Mouse (Mus musculus) hindbrain, embryonic 15.5 days (tissue): ENCODE data around the gene Pdlim1. TPM values are rescaled to one million over a fixed set of nuclear protein-coding genes. Genes with fewer than 3 reads are reported as not detected.
A peak's percentile ranks its signal among the peaks of the same experiment; 100 is the strongest.

Source experiments
- ATAC-seq: fragments of 200-750 bp; cut with Nextera tagmentation; 2 replicates; pipeline ENCODE4 v1.8.0; 2017; ENCODE audit warnings: low read depth, moderate number of reproducible peaks, moderate TSS enrichment; ENCODE audit not compliant: low FRiP score
- H3K27ac ChIP-seq: fragments of 300-500 bp; sonication (generic); replicated peaks from 2 replicates; pipeline ENCODE4 v1.5.1; 2015; ENCODE audit warnings: mild to moderate bottlenecking, inconsistent platforms
- H3K27me3 ChIP-seq: fragments of 300-500 bp; sonication (generic); 2 replicates; pipeline ENCODE4 v1.6.1; 2015; ENCODE audit warnings: control low read depth, inconsistent platforms
- H3K36me3 ChIP-seq: fragments of 300-500 bp; sonication (generic); 2 replicates; pipeline ENCODE4 v1.6.1; 2015; ENCODE audit warnings: control low read depth, inconsistent platforms
- H3K4me1 ChIP-seq: fragments of 300-500 bp; sonication (generic); replicated peaks from 2 replicates; pipeline ENCODE4 v1.6.1; 2015; ENCODE audit warnings: control low read depth, inconsistent platforms
- H3K4me2 ChIP-seq: fragments of 300-500 bp; sonication (generic); 2 replicates; pipeline ENCODE4 v1.6.1; 2015; ENCODE audit warnings: moderate library complexity, mild to moderate bottlenecking, inconsistent platforms
- H3K4me3 ChIP-seq: fragments of 300-500 bp; sonication (generic); 2 replicates; pipeline ENCODE4 v1.5.1; 2015; ENCODE audit warnings: mild to moderate bottlenecking, inconsistent platforms
- H3K9ac ChIP-seq: fragments of 300-500 bp; sonication (generic); 2 replicates; pipeline ENCODE4 v1.6.1; 2015; ENCODE audit warnings: inconsistent platforms
- H3K9me3 ChIP-seq: fragments of 300-500 bp; sonication (generic); 2 replicates; pipeline ENCODE4 v1.6.1; 2016; ENCODE audit warnings: control low read depth, inconsistent platforms
- WGBS: fragments of 180-500 bp; shearing (Covaris S2); methylation state at CpG from one replicate; pipeline ENCODE4 v1.1.7; 2015; 5-methylcytosine and 5-hydroxymethylcytosine counted together
- polyA plus RNA-seq: library from polyadenylated mRNA; unstranded; fragments of >200 nt; fragmentation: Nextera tagmentation; extraction: Ambion mirVana; gene quantifications from 2 replicates; pipeline ENCODE4 v1.2.1, GENCODE M21; 2015

The Pdlim1 gene
- polyA plus RNA-seq, 1 experiment from 2014 or later, result 9.7 TPM

DNA sequence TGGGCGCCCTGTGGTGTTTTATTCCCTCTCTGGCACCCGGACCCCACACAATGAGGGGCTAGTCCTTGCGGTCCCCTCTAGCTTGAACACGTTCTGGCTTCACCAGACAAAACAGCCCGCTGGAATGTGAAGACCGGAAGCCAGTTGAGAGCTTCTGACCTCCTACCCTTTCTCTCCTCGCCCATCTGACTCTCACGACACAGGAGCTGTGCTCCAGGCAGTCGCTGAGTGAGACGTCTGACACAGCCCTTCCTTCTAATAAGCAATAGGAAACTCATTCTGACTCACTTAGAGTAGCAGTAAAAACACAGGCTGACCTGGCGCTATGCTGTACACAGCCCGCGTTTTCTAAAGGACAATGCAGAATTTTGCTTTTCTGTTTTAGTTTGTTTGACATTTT, 17.9 kb downstream of the Pdlim1 start:
- H3K4me2 ChIP-seq, result no peak overlapping the region
- H3K36me3 ChIP-seq, result no peaks in the 10 kb centered on the region
- no peaks in the 10 kb centered on the region for H3K27me3 ChIP-seq
- no peak overlapping the region for H3K4me3 ChIP-seq
- ATAC-seq, result no peak
- no peak overlapping the region for H3K27ac ChIP-seq
- no peaks in the 10 kb centered on the region for H3K9me3 ChIP-seq
- WGBS, result 63% methylated on average over 13 of the region's 13 CpGs
- H3K9ac ChIP-seq, result no peak overlapping the region
- no peaks in the 10 kb centered on the region for H3K4me1 ChIP-seq

DNA sequence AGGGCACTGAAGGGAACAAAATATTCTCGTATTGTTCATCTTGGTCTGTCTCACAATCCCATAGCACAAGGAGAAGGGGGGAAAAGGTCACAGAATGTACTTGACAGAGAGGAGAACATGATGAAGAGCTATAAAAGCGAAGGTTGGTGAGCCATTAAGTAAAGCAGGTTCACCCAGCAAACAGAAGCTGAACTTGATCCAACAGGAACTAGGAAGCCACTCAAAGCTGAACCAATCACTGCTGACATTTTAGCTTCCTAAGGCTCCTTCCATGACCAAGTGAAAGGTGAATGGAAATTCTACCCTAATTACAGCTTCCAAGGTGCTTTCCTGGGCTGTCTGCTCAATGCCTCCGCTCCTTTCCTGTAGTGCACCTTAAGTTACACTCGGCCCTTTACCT, 20.5 kb downstream of the Pdlim1 start:
- Histone ChIP-seq H3K4me3 (no peak overlapping the region), H3K9me3 (no peaks in the 10 kb centered on the region), H3K36me3 (no peaks in the 10 kb centered on the region), H3K27me3 (no peaks in the 10 kb centered on the region), H3K4me1 (no peaks in the 10 kb centered on the region), H3K27ac (no peak overlapping the region), H3K9ac (no peak overlapping the region), H3K4me2 (no peak overlapping the region)
- ATAC-seq, result no peak
- WGBS, result 85% methylated on average over 4 of the region's 4 CpGs

DNA sequence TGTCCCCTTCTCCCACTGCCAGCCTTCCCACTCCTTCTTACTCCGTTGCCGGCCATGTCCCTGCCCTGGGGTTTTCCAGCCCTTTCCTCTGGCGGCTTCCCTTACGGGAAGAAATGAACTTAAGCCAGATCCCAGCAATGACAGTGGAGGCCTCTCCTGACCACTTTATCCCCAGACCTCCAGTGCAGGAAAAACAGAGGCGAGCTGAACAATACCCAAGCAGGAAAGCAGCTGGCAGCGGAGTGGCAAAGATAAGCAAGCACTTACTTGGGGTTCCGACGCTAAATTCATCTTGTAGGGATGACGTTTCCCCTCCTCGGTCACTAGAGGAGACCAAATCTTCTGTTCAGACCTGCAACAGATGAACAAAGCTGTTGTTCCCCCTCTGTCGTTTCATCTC, 22.3 kb downstream of the Pdlim1 start:
- 86% methylated on average over 11 of the region's 11 CpGs for WGBS
- no peaks in the 10 kb centered on the region for H3K4me1 ChIP-seq

DNA sequence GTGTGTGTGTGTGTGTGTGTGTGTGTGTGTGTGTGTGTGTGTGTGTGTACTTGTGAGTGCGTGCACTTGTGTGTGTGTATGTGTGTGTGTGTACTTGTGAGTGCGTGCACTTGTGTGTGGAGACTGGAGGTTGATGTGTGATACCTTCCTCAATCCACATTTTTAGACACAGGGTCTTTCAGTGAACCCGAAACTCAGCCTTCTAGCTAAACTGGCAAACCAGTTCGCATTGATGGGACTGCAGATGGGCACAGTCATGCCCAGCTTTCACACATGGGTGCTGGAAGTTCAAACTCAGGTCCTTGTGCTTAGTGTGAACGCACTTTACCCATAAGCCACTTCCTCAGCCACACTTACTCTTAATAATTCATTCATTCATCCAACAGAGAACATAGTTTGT, 23.2 kb downstream of the Pdlim1 start:
- H3K27me3 ChIP-seq, result no peaks in the 10 kb centered on the region
- no peaks in the 10 kb centered on the region for H3K4me1 ChIP-seq
- no peak for ATAC-seq
- no peak overlapping the region for H3K4me3 ChIP-seq
- H3K9ac ChIP-seq, result no peak overlapping the region
- no peak overlapping the region for H3K27ac ChIP-seq
- H3K4me2 ChIP-seq, result no peak overlapping the region
- no peaks in the 10 kb centered on the region for H3K36me3 ChIP-seq
- no peaks in the 10 kb centered on the region for H3K9me3 ChIP-seq
- WGBS, result 91% methylated on average over 5 of the region's 5 CpGs

More for the DNA sequence above, 22.3 kb downstream of the Pdlim1 start:
- Histone ChIP-seq H3K9me3 (no peaks in the 10 kb centered on the region), H3K4me3 (no peak overlapping the region), H3K27ac (no peak overlapping the region), H3K27me3 (no peaks in the 10 kb centered on the region), H3K36me3 (no peaks in the 10 kb centered on the region), H3K9ac (no peak overlapping the region), H3K4me2 (no peak overlapping the region)
- no peak for ATAC-seq

DNA sequence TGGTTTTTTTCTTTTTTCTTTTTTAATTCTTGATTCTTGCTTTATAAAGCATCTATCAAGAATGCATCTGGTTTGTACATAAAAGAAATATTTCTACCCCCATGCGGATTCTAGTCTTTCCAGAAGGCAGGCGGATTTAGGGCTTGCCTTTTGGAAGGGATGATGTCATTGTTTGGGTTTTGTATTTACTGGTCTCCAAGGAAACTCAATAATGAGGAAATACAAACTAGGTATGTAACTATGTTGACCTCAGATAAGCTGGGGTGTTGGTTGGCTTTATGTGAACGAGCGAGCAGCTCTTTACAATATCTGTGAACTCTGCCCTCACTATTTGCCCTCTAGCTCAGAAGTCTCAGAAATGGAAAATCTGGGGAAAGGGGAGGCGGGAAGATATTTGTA, 24.4 kb downstream of the Pdlim1 start:
- ATAC-seq, result no peak
- Histone ChIP-seq H3K4me2 (no peak overlapping the region), H3K27me3 (no peaks in the 10 kb centered on the region), H3K4me1 (no peaks in the 10 kb centered on the region), H3K36me3 (no peaks in the 10 kb centered on the region), H3K27ac (no peak overlapping the region), H3K4me3 (no peak overlapping the region), H3K9me3 (no peaks in the 10 kb centered on the region), H3K9ac (no peak overlapping the region)
- 51% methylated on average over 5 of the region's 5 CpGs for WGBS

DNA sequence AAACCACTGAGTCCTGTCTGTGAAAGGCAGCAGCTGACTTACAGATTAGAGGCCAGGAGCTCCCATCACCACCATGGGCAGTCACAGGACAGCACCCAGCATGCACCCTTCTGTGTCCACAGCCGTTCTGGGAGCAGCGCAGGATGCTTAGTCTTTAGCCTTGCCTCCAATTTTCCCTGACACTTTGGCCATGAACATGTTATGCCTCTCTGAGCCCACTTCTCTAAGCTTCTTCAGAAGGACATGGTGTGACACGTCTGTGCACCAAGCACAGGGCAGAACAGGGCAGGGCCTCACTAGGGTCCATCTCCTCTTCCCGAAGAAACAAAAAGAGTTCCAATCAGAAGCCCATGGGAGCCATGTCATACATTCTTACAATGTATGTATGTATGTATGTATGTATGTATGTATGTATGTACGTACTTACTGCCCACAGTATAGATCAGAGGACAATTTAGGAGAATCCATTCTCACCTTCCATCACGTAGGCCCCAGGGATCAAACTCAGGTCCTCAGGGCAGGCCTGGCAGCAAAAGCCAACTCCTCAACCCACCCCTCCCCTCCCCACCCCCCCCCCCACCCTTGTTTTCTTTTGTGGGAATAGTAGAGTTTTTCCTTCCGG, 24.9 kb downstream of the Pdlim1 start:
- WGBS, result 87% methylated on average over 7 of the region's 7 CpGs
- no peak for ATAC-seq

DNA sequence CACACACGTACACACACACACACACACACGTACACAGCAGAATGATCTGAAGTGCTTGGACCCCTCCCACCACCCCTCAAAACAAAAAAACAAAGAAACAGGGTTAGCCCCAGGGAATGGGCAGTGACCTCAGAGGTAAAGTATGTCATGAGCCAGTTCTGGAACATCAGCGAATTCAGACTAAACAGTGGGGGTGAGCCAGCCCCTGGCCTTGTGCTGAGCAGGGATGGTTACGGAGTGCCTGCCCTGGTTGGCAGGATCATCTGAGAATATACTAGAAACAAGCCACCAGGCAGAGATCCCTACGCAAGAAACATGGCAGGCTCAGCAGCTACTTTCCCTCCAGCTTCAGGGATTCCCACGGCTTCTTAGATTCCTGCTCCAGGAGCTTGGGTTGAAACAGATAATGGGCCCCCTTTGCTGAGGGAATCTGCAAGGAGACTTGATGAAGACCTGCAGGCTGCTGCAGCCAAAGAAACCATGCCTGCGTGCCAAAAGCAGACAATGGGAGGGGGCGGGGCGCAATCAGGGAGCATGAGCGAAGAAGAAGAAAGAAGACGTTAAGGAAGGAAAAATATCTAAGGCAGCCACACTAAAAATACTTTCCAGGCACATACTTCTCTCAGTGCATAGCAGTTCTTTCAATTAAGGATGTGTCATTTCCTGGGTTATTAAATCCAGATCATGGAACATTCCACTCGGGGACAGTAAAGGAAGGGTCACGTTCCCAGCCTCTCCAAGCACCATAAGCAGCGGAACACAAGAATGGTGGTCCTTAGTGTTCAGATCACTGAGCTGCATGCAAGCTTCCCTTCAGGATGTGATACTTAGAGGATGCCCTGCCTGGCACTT, 30.6 kb downstream of the Pdlim1 start:
- H3K9me3 ChIP-seq, result no peaks in the 10 kb centered on the region
- no peaks in the 10 kb centered on the region for H3K36me3 ChIP-seq
- H3K27ac ChIP-seq, result peak overlapping the region; percentile 72
- no peak overlapping the region for H3K9ac ChIP-seq
- H3K4me1 ChIP-seq, result peaks cover 10% of the 10 kb centered on the region
- 26% methylated on average over 14 of the region's 14 CpGs for WGBS
- ATAC-seq, result peak; percentile 75
- peak overlapping the region; percentile 39 for H3K4me2 ChIP-seq
- no peak overlapping the region for H3K4me3 ChIP-seq
- H3K27me3 ChIP-seq, result no peaks in the 10 kb centered on the region

More for the DNA sequence above, 24.9 kb downstream of the Pdlim1 start:
- Histone ChIP-seq H3K9me3 (no peaks in the 10 kb centered on the region), H3K4me3 (no peak overlapping the region), H3K4me2 (no peak overlapping the region), H3K27me3 (no peaks in the 10 kb centered on the region), H3K4me1 (no peaks in the 10 kb centered on the region), H3K9ac (no peak overlapping the region), H3K27ac (no peak overlapping the region), H3K36me3 (no peaks in the 10 kb centered on the region)

DNA sequence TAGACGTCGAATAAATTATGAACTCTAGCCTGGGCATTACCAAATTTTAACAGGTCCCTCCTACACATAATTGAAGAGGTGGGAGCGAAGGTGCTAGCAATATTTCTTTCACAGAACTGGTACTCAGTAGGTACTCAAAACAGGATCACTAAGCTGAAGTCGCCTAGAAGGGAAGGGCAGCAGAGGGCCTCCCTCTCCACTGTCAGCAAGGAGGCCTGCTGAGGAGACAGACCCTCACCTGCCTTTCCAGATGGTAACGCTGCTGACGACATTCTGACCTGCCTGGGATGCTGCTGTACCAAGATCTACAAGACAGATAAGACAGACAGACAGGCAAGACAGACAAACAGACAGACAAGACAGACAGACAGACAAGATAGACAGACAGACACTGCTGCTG, 31.3 kb downstream of the Pdlim1 start:
- Histone ChIP-seq H3K9me3 (no peaks in the 10 kb centered on the region), H3K27ac (no peak overlapping the region), H3K4me3 (no peak overlapping the region), H3K9ac (no peak overlapping the region), H3K27me3 (no peaks in the 10 kb centered on the region), H3K36me3 (no peaks in the 10 kb centered on the region), H3K4me2 (no peak overlapping the region), H3K4me1 (peaks cover 10% of the 10 kb centered on the region)
- ATAC-seq, result 0 out of 2 replicates have a peak, but pooled peaks have one; percentile 25
- WGBS, result 74% methylated on average over 6 of the region's 6 CpGs

DNA sequence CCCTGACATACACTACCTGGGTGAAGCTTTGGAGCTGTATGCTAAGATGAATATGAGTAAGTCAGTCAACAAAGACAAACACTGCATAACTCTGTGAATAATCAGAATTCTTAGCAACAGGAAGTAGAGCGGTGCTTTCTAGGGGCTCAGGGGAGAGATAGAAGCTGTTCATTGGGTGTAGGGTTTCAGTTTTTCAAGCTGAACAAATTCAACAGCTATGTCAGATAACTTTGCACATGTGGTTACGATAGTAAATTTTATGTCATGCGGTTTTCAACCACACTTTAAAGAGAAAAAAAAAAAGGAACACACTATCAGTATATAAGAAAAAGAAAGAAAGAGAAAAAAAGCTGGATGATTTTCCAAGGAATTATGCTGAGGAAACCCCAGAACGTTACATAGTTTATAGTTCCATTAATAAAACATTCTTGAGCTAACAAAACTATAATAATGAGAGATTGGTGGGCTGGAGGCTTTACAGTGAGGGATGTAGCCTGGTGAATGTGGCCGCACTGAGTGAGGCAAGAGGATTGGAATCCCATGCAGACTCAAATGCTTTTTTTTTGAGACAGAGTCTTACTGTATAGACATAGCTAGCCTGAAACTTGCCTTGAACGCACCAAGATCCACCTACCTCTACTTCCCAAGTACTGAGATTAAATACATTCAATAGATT, 33.3 kb downstream of the Pdlim1 start:
- 89% methylated on average over 6 of the region's 6 CpGs for WGBS
- Histone ChIP-seq H3K27me3 (no peaks in the 10 kb centered on the region), H3K4me3 (no peak overlapping the region), H3K9me3 (no peaks in the 10 kb centered on the region), H3K27ac (no peak overlapping the region), H3K4me2 (no peak overlapping the region), H3K36me3 (no peaks in the 10 kb centered on the region), H3K4me1 (peaks cover 10% of the 10 kb centered on the region), H3K9ac (no peak overlapping the region)
- ATAC-seq, result no peak

DNA sequence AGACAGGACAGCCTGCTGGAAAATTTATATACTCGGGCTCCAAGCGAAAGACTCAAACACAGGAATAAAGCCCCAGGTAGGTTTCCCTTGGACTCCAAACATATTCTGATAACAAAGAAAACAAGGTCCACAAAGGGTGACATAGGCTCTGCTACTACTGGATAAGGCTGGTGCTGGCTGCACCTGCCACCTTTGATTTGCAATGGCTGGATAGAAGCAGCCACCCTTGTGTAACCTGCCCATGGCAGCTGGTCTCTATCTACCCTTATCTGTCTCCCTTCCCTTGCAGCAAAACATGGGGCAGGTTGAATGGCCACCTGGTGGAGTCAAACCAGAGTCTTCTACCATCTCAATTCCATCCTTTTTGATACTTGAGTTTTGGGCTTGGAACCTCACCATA, 39.1 kb downstream of the Pdlim1 start:
- 96% methylated on average over 2 of the region's 2 CpGs for WGBS
- no peak for ATAC-seq
- H3K36me3 ChIP-seq, result no peaks in the 10 kb centered on the region

DNA sequence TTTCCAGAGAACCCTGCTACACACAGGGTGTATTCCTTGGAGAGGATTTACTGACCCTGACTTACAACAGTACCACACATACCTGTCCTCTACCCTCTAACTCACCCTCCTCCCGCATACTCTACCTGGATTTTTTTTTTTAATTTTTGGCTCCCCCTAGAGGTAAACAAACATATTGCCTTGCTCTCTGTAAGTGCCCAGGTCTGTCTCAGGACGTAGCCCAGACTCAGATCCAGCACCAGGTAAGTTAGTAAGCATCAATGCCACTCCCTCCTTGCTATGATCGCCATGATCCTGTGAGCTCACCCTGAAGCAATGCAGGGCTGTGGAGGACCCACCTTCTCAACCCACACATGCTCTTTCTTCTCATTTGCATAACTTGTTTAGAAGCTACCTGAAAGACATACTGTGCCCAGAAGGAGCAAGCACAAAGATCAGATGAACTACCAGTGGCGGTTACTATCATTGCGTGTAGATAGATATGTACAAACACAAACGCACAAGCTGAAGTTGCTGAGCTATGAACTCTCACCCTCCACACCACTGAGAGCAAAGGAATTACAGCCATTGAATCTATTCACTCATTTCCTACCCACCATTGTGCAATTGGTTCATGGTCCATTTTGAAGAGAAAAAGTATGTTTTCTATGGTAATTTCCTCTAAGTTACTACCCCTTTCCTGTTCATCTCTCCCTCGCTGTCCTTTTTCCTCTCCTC, 39.7 kb downstream of the Pdlim1 start:
- no peak overlapping the region for H3K9ac ChIP-seq
- no peaks in the 10 kb centered on the region for H3K36me3 ChIP-seq
- H3K4me2 ChIP-seq, result no peak overlapping the region
- no peaks in the 10 kb centered on the region for H3K4me1 ChIP-seq
- no peaks in the 10 kb centered on the region for H3K9me3 ChIP-seq
- no peak overlapping the region for H3K27ac ChIP-seq
- no peak overlapping the region for H3K4me3 ChIP-seq
- no peak for ATAC-seq
- WGBS, result 76% methylated on average over 7 of the region's 7 CpGs
- H3K27me3 ChIP-seq, result no peaks in the 10 kb centered on the region

More for the DNA sequence above, 39.1 kb downstream of the Pdlim1 start:
- Histone ChIP-seq H3K27ac (no peak overlapping the region), H3K9ac (no peak overlapping the region), H3K4me3 (no peak overlapping the region), H3K9me3 (no peaks in the 10 kb centered on the region), H3K27me3 (no peaks in the 10 kb centered on the region), H3K4me2 (no peak overlapping the region), H3K4me1 (no peaks in the 10 kb centered on the region)
